Mouse (Mus musculus) embryonic facial prominence, embryonic 11.5 days (tissue): ENCODE data around the gene Lrrc4c. TPM values are rescaled to one million over a fixed set of nuclear protein-coding genes. Genes with fewer than 3 reads are reported as not detected.

Experiments used
- ATAC-seq: fragments of 200-750 bp; cut with Nextera tagmentation; replicated peaks from 2 replicates; pipeline ENCODE4 v1.8.0; 2017; ENCODE audit warnings: low read depth; ENCODE audit not compliant: insufficient number of reproducible peaks, low FRiP score, low TSS enrichment
- DNase-seq: peaks from one replicate; pipeline ENCODE4 v3.0.0-alpha.2; 2015; ENCODE audit warnings: low spot score
- H3K27ac ChIP-seq: fragments of 300-500 bp; sonication (generic); replicated peaks from 2 replicates; pipeline ENCODE4 v1.5.1; 2014; ENCODE audit warnings: mild to moderate bottlenecking, low read depth, low read length, control low read depth
- H3K27me3 ChIP-seq: fragments of 300-500 bp; sonication (generic); 2 replicates; pipeline ENCODE4 v1.6.1; 2014; ENCODE audit warnings: mild to moderate bottlenecking, low read length, moderate library complexity, mixed read lengths; ENCODE audit not compliant: control insufficient read depth, insufficient read depth
- H3K36me3 ChIP-seq: fragments of 300-500 bp; sonication (generic); replicated peaks from 2 replicates; pipeline ENCODE4 v1.6.1; 2014; ENCODE audit warnings: low read depth, mild to moderate bottlenecking, low read length, moderate library complexity, mixed read lengths; ENCODE audit not compliant: control insufficient read depth, insufficient read depth
- H3K4me1 ChIP-seq: fragments of 300-500 bp; sonication (generic); 2 replicates; pipeline ENCODE4 v1.6.1; 2014; ENCODE audit warnings: low read length, mixed read lengths; ENCODE audit not compliant: control insufficient read depth, insufficient read depth
- H3K4me2 ChIP-seq: fragments of 300-500 bp; sonication (generic); 2 replicates; pipeline ENCODE4 v1.6.1; 2014; ENCODE audit warnings: low read depth, mild to moderate bottlenecking, control low read depth, low read length, moderate library complexity
- H3K4me3 ChIP-seq: fragments of 300-500 bp; sonication (generic); 2 replicates; pipeline ENCODE4 v1.5.1; 2014; ENCODE audit warnings: low read depth, low read length, control low read depth
- H3K9ac ChIP-seq: fragments of 300-500 bp; sonication (generic); replicated peaks from 2 replicates; pipeline ENCODE4 v1.6.1; 2014; ENCODE audit warnings: mild to moderate bottlenecking, control low read depth, low read length
- H3K9me3 ChIP-seq: fragments of 300-500 bp; sonication (generic); replicated peaks from 2 replicates; pipeline ENCODE4 v1.6.1; 2016; ENCODE audit warnings: mild to moderate bottlenecking, low read length, inconsistent platforms, mixed read lengths; ENCODE audit not compliant: control insufficient read depth
- WGBS: fragments of 180-500 bp; shearing (Covaris S2); extraction: QIAGEN DNeasy Blood & Tissue Kit; methylation state at CpG from one replicate; pipeline ENCODE4 v1.1.7; 2014; 5-methylcytosine and 5-hydroxymethylcytosine counted together
- polyA plus RNA-seq: library from polyadenylated mRNA; unstranded; fragments of >200 nt; fragmentation: Nextera tagmentation; extraction: Ambion mirVana; gene quantifications from 2 replicates; pipeline ENCODE4 v1.2.1, GENCODE M21; 2014

The Lrrc4c gene
- polyA plus RNA-seq, 1 experiment from 2014 or later, result 2.2 TPM

DNA sequence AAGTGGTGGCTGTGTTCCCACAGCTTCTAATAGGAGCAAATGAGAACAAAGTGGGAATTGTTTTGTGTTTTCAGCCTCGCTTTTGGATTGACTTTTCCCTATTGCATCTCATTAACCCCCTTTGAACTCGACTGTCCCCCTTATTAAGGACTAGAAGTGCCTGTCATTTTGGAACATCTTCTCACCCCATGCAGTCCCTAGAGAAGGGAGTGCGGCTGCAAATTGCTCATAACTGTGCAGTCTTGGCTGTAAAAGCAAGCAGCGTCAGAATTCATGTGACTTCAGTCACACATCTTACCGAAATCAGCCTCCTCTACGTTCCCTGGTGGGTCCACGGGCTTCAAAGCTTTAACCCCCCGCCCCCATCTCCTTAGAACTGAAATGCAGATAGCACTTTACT is 1.2 kb downstream of the Lrrc4c start:
- ATAC-seq (no peak), DNase-seq (no peak)
- WGBS, result 5% methylated on average over 8 of the region's 8 CpGs
- Histone ChIP-seq H3K27me3 (no peaks in the 10 kb centered on the region), H3K4me2 (no peak overlapping the region), H3K4me1 (no peaks in the 10 kb centered on the region), H3K36me3 (no peaks in the 10 kb centered on the region), H3K9me3 (no peaks in the 10 kb centered on the region), H3K9ac (no peak overlapping the region), H3K27ac (no peak overlapping the region), H3K4me3 (no peak overlapping the region)

DNA sequence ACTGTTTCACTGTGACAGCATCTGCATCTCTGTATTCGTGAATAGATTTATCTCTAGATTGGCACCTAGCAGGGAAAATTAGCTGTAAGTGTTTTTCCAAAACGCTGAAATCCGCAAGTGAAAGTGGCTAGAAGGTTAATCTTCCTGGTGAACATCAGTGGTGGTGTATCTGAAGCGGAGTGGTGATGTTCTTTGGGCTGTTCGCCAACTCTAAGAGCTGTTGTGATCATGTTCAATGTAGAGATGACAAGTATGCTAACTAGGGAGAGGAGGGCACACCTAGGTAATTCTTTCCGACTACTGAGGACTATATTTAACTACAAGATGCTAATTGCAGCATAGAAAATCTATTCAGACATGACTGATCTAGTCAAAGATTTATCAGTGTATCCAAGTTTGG is 1.7 kb downstream of the Lrrc4c start:
- no peak overlapping the region for H3K9ac ChIP-seq
- 46% methylated on average over 6 of the region's 6 CpGs for WGBS
- H3K36me3 ChIP-seq, result no peaks in the 10 kb centered on the region
- H3K4me1 ChIP-seq, result no peaks in the 10 kb centered on the region
- no peak for ATAC-seq
- H3K4me2 ChIP-seq, result no peak overlapping the region
- no peak overlapping the region for H3K27ac ChIP-seq
- no peak overlapping the region for H3K4me3 ChIP-seq
- no peaks in the 10 kb centered on the region for H3K27me3 ChIP-seq
- no peaks in the 10 kb centered on the region for H3K9me3 ChIP-seq
- DNase-seq, result no peak

DNA sequence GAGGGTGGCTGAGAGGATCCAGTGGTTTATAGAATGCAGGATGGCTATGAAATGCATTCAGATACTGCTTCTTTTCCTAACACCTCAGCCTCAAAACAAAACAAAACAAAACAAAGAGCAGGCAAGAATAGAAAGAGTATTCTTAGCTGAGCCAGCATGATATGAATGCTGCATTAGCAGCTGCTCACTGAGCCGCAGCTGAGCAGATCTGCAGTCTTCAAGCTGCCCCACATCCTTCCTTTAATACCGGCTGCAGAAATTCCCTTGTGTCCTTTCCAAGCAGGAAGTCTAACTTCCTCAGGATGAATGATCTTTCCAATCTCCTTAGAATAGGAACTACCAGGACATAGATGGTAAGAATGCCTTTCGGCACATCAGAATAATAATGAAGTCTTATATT is 16.7 kb downstream of the Lrrc4c start:
- 63% methylated on average over 3 of the region's 3 CpGs for WGBS

DNA sequence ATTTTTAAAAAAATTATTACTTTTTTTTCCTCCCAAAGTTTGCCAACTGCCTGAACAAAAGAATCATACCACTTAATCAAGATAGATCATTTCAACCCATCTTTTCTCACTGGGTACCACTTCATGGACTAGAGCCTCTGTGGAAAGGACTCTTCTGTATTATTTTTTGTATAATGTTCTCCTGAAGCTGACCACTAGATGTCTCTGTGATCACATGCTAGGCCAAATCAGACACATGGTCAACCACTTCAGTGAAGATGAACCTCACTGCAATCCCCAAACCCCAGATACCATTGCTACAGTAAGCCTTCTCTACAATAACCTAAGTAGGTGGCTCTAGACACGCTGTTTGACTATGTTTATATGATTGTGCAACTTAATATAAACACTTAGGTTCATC is 19.4 kb downstream of the Lrrc4c start:
- no peaks in the 10 kb centered on the region for H3K9me3 ChIP-seq
- no peak overlapping the region for H3K4me2 ChIP-seq
- DNase-seq (peak; percentile 13), ATAC-seq (no peak)
- no peak overlapping the region for H3K9ac ChIP-seq
- H3K4me1 ChIP-seq, result no peaks in the 10 kb centered on the region
- no peak overlapping the region for H3K27ac ChIP-seq
- no peak overlapping the region for H3K4me3 ChIP-seq
- no peaks in the 10 kb centered on the region for H3K27me3 ChIP-seq
- WGBS, result 60% methylated on average over 1 of the region's 1 CpGs
- no peaks in the 10 kb centered on the region for H3K36me3 ChIP-seq

More for the DNA sequence above, 16.7 kb downstream of the Lrrc4c start:
- Histone ChIP-seq H3K9ac (no peak overlapping the region), H3K27ac (no peak overlapping the region), H3K4me1 (no peaks in the 10 kb centered on the region), H3K27me3 (no peaks in the 10 kb centered on the region), H3K4me3 (no peak overlapping the region), H3K36me3 (no peaks in the 10 kb centered on the region), H3K4me2 (no peak overlapping the region), H3K9me3 (no peaks in the 10 kb centered on the region)
- ATAC-seq (no peak), DNase-seq (no peak)

DNA sequence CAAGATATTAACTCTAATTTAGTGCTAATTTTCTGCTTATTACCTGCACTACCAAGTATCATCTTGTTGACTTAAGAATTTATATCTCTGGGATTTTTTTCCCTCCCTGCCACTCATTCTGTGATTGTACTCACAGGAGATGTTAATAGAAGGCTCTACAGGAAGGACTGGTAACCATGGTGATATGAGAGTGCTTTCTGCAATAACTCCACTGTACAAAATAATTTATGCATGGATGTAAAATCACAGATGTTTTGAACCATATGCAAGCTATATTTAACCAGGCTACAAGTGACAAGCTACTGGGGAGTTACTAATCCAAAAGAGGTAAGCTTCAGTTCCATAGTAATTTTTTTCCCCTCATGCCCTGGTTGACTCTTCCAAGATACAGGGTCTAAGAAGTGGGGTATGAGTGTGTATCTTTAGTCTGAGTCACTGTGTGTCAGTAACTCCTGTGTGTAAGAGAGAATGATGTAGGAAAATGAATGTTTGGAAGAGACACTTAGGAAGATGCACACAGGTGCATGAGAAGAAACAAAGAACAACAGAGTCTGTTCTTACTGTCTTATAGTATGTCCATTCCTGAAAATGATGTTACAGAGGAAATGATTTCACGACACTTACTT is 83.3 kb downstream of the Lrrc4c start:
- no peaks in the 10 kb centered on the region for H3K27me3 ChIP-seq
- no peaks in the 10 kb centered on the region for H3K36me3 ChIP-seq
- no peak for ATAC-seq
- DNase-seq, result no peak
- H3K4me3 ChIP-seq, result no peak overlapping the region
- H3K4me2 ChIP-seq, result no peak overlapping the region
- WGBS, result 86% methylated on average over 1 of the region's 1 CpGs
- no peak overlapping the region for H3K9ac ChIP-seq
- no peaks in the 10 kb centered on the region for H3K9me3 ChIP-seq
- H3K27ac ChIP-seq, result no peak overlapping the region
- no peaks in the 10 kb centered on the region for H3K4me1 ChIP-seq

DNA sequence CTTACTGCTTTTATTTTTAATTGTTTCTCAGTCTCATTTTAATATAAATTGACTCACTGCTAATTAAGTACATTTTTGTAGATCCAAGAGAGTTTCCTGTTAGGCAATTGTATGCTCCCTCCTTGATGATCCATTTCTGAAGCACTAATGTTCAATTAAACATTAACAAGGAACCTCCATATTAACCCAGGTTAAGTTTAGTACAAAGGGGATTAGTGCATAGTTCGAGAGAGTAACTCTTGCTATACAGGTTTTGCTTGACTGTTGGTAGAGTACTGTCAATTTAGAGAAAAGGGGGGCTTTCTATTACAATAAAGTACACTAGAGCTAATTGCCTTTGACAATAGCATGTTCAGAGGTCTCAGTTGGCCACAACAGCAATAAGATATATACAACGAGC is 84.5 kb downstream of the Lrrc4c start:
- no peak overlapping the region for H3K9ac ChIP-seq
- ATAC-seq (no peak), DNase-seq (no peak)
- H3K9me3 ChIP-seq, result no peaks in the 10 kb centered on the region
- H3K4me1 ChIP-seq, result no peaks in the 10 kb centered on the region
- no peaks in the 10 kb centered on the region for H3K36me3 ChIP-seq
- no peak overlapping the region for H3K4me2 ChIP-seq
- whole genome bisulfite sequencing, result 57% methylated on average over 2 of the region's 2 CpGs
- H3K27me3 ChIP-seq, result no peaks in the 10 kb centered on the region
- H3K4me3 ChIP-seq, result no peak overlapping the region
- no peak overlapping the region for H3K27ac ChIP-seq

DNA sequence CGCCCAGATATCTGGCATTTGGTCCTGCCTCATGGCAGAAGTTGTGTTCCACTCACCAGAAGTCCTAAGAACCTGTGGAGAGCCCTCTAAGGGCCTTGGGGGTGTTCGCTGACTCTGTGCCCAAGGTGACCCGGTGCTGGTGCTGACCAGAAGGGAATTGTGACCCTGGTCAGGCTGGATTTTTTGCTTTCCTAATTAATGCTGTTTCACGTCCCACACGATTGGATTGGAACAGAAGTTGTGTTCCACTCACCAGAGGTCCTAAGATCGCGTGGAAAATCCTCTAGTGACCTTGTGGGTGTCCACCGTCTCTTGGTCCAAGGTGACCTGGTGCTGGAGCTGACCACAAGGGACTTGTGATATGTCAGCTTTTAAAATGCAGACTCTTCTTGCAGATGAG is 88.9 kb downstream of the Lrrc4c start:
- Histone ChIP-seq H3K27me3 (no peaks in the 10 kb centered on the region), H3K4me1 (no peaks in the 10 kb centered on the region), H3K9ac (no peak overlapping the region), H3K36me3 (no peaks in the 10 kb centered on the region), H3K4me2 (no peak overlapping the region), H3K4me3 (no peak overlapping the region), H3K9me3 (no peaks in the 10 kb centered on the region), H3K27ac (no peak overlapping the region)
- WGBS, result 87% methylated on average over 8 of the region's 8 CpGs
- no peak for DNase-seq
- no peak for ATAC-seq

DNA sequence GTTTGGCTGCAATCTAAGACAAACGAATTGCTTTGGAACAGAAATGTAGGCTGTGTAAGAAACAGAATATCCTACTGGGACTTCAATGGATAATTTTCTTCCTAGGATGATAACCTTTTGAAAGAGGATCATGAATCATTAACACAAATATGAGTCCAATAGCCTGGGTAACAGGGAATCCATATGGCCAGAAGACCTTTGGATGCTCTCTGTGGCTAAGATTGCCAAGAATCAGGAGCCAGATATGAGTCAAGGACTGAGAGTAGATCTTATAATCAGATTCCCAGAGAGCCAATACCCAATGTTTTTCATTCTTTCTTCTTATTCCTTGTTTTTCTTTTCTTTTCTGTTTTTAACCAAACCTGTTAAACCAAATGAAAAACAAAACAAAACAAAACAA is 93.2 kb downstream of the Lrrc4c start:
- Histone ChIP-seq H3K4me1 (no peaks in the 10 kb centered on the region), H3K36me3 (no peaks in the 10 kb centered on the region), H3K4me3 (no peak overlapping the region), H3K9ac (no peak overlapping the region), H3K27ac (no peak overlapping the region), H3K27me3 (no peaks in the 10 kb centered on the region), H3K4me2 (no peak overlapping the region), H3K9me3 (no peaks in the 10 kb centered on the region)
- DNase-seq, result no peak
- no peak for ATAC-seq
- WGBS, result 89% methylated on average over 1 of the region's 1 CpGs
